Mouse (Mus musculus): ENCODE data around the gene Dgki. TPM values are rescaled to one million over a fixed set of nuclear protein-coding genes. Genes with fewer than 3 reads are reported as not detected.
A peak's percentile ranks its signal among the peaks of the same experiment; 100 is the strongest.

The Dgki gene
- polyA plus RNA-seq, 1 experiment from 2014 or later = 1.0 TPM

DNA sequence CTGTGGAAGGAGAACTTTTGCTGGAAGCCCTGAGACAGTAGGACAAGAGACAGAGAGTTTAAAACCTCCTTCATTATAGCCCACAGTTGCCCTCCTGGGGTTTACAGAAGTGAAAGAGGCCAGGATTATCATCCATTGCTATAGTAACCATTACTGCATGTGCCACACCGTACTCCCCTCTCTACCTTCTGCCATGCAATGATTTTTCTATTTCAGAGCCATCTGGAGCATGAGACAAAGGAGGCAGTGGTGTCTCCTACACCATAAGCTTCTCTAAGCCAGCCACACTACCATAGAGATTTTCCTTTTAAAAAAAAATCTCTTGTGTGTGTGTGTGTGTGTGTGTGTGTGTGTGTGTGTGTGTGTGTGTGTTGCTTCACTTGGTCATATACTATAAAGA, 232.6 kb downstream of the Dgki start:
- WGBS = 89% methylated on average over 1 of the region's 1 CpGs
- Histone ChIP-seq H3K4me1 (ENCODE audit: control insufficient read depth, insufficient read depth, low read length) (no peaks in the 10 kb centered on the region), H3K36me3 (ENCODE audit: control insufficient read depth, insufficient read depth, low read length) (no peaks in the 10 kb centered on the region), H3K9ac (ENCODE audit: low read depth, low read length) (no peak overlapping the region), H3K27me3 (replicated peaks; ENCODE audit: control insufficient read depth, insufficient read depth, low read length) (no peaks in the 10 kb centered on the region), H3K27ac (replicated peaks; ENCODE audit: low read depth, low read length) (no peak overlapping the region), H3K9me3 (ENCODE audit: control insufficient read depth, low read length) (no peaks in the 10 kb centered on the region), H3K4me2 (ENCODE audit: low read depth, low read length) (no peak overlapping the region), H3K4me3 (ENCODE audit: low read depth, low read length) (no peak overlapping the region)
- ATAC-seq (ENCODE audit: low read depth) (no peak), DNase-seq (ENCODE audit: low spot score) (no peak)

DNA sequence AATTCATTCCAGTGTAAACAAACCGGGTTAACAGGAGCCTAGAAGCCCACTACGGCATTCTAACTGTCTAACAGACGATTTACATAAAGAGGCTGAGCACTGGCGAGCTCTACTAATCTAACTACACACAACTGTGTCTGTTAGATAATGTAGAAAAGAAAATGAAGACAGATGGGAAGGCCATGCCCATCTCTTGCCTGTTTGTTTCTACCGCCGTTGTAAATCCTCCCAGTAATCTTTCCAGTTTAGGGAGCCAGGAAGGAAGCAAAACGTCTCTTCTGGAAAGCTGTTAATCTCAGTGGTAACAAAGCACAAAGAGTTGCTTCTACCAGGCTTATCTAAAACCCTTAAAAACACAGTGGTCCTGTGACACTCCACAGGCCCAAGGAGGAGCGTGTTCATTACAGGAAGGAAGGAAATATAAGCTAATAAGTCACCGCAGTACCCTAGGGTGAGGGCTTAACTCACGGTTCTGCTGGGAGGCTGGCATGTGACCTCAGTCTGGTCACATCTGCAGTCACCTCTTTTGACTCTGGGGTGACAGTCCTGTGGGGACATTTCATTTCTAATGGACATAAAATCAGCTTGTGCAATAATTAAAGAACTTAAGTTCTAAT, 235.7 kb downstream of the Dgki start:
- ATAC-seq (ENCODE audit: low read depth) (no peak), DNase-seq (ENCODE audit: low spot score) (no peak)
- no peaks in the 10 kb centered on the region for H3K4me1 ChIP-seq (ENCODE audit: control insufficient read depth, insufficient read depth, low read length)
- H3K27me3 ChIP-seq (replicated peaks; ENCODE audit: control insufficient read depth, insufficient read depth, low read length) = no peaks in the 10 kb centered on the region
- H3K9me3 ChIP-seq (ENCODE audit: control insufficient read depth, low read length) = no peaks in the 10 kb centered on the region
- 41% methylated on average over 10 of the region's 10 CpGs for WGBS
- no peak overlapping the region for H3K4me3 ChIP-seq (ENCODE audit: low read depth, low read length)
- no peak overlapping the region for H3K9ac ChIP-seq (ENCODE audit: low read depth, low read length)
- H3K27ac ChIP-seq (replicated peaks; ENCODE audit: low read depth, low read length) = no peak overlapping the region
- H3K36me3 ChIP-seq (ENCODE audit: control insufficient read depth, insufficient read depth, low read length) = no peaks in the 10 kb centered on the region
- H3K4me2 ChIP-seq (ENCODE audit: low read depth, low read length) = no peak overlapping the region

DNA sequence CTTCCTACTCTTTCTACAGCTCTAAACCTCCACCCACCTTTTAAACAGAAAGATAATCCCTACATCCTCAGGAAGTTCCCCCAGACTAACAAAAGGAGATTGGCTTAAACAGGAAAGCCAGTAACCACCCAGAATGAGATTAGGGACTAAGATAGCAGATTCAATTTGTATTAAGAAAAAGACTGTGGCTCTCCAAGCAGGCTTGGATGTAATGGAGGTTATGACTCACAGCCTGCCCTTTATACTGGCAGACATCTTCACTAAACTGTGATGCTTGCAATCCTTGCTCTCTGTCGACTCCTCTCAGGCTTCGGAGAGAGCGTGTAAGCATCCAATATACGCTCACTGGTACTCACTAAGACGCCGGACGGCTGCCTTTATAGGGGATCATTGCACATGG, 236.7 kb downstream of the Dgki start:
- WGBS = 94% methylated on average over 7 of the region's 7 CpGs

DNA sequence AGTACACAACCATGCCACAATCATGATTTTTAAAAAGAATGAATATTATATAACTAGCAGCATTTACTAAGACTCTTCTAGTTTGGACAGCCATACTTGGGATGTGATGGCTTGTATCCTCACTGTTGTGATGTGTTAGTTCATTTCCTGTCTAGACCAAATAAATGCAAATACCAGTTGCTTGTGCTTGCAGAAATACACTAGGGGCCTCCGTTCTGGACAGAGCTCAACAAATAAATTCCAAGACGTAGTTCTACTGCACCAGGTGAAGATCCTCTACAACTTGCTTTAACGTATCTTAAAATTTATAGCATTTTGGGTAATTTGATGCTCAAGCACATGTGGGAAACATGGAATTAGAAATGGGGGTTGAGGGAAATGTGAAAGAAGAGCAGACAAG, 239.9 kb downstream of the Dgki start:
- Histone ChIP-seq H3K27me3 (replicated peaks; ENCODE audit: control insufficient read depth, insufficient read depth, low read length) (no peaks in the 10 kb centered on the region), H3K9ac (ENCODE audit: low read depth, low read length) (no peak overlapping the region), H3K4me3 (ENCODE audit: low read depth, low read length) (no peak overlapping the region), H3K4me1 (ENCODE audit: control insufficient read depth, insufficient read depth, low read length) (no peaks in the 10 kb centered on the region), H3K27ac (replicated peaks; ENCODE audit: low read depth, low read length) (no peak overlapping the region), H3K4me2 (ENCODE audit: low read depth, low read length) (no peak overlapping the region), H3K9me3 (ENCODE audit: control insufficient read depth, low read length) (no peaks in the 10 kb centered on the region), H3K36me3 (ENCODE audit: control insufficient read depth, insufficient read depth, low read length) (no peaks in the 10 kb centered on the region)
- DNase-seq (ENCODE audit: low spot score) (no peak), ATAC-seq (ENCODE audit: low read depth) (no peak)
- WGBS = 68% methylated on average over 3 of the region's 3 CpGs

More for the DNA sequence above, 236.7 kb downstream of the Dgki start:
- no peaks in the 10 kb centered on the region for H3K27me3 ChIP-seq (replicated peaks; ENCODE audit: control insufficient read depth, insufficient read depth, low read length)
- H3K4me2 ChIP-seq (ENCODE audit: low read depth, low read length) = no peak overlapping the region
- H3K36me3 ChIP-seq (ENCODE audit: control insufficient read depth, insufficient read depth, low read length) = no peaks in the 10 kb centered on the region
- no peak for DNase-seq (ENCODE audit: low spot score)
- H3K27ac ChIP-seq (replicated peaks; ENCODE audit: low read depth, low read length) = no peak overlapping the region
- no peaks in the 10 kb centered on the region for H3K9me3 ChIP-seq (ENCODE audit: control insufficient read depth, low read length)
- no peaks in the 10 kb centered on the region for H3K4me1 ChIP-seq (ENCODE audit: control insufficient read depth, insufficient read depth, low read length)
- no peak overlapping the region for H3K4me3 ChIP-seq (ENCODE audit: low read depth, low read length)
- H3K9ac ChIP-seq (ENCODE audit: low read depth, low read length) = no peak overlapping the region
- ATAC-seq (ENCODE audit: low read depth) = no peak

DNA sequence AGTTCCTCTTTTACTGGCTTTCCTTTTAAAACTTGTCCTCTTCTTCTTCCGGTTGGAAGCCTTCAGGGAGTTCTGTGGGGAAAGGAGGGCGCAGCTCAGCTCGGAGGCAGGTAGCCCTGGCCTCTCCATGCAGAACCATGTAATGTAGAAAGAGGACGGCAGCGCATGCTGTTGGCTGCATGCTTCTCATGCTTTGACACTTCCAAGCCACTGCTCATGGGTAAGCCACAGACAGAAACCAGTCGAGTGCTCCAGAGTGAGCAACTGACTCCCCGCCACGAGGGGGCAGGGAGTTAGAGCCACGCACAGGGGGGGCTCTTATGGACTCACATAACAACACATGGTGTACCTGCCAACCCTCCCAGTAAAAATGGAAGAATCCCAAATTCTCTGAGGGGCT, 242.0 kb downstream of the Dgki start:
- ATAC-seq (ENCODE audit: low read depth) = no peak
- no peak for DNase-seq (ENCODE audit: low spot score)
- Histone ChIP-seq H3K9ac (ENCODE audit: low read depth, low read length) (no peak overlapping the region), H3K4me3 (ENCODE audit: low read depth, low read length) (no peak overlapping the region), H3K27me3 (replicated peaks; ENCODE audit: control insufficient read depth, insufficient read depth, low read length) (no peaks in the 10 kb centered on the region), H3K36me3 (ENCODE audit: control insufficient read depth, insufficient read depth, low read length) (no peaks in the 10 kb centered on the region), H3K4me1 (ENCODE audit: control insufficient read depth, insufficient read depth, low read length) (no peaks in the 10 kb centered on the region), H3K27ac (replicated peaks; ENCODE audit: low read depth, low read length) (no peak overlapping the region), H3K9me3 (ENCODE audit: control insufficient read depth, low read length) (no peaks in the 10 kb centered on the region), H3K4me2 (ENCODE audit: low read depth, low read length) (no peak overlapping the region)
- WGBS = 89% methylated on average over 9 of the region's 9 CpGs

- Histone ChIP-seq H3K27me3 (replicated peaks; ENCODE audit: control insufficient read depth, insufficient read depth, low read length) (no peaks in the 10 kb centered on the region), H3K4me3 (ENCODE audit: low read depth, low read length) (no peak overlapping the region), H3K4me1 (ENCODE audit: control insufficient read depth, insufficient read depth, low read length) (no peaks in the 10 kb centered on the region), H3K4me2 (ENCODE audit: low read depth, low read length) (no peak overlapping the region), H3K9ac (ENCODE audit: low read depth, low read length) (no peak overlapping the region), H3K9me3 (ENCODE audit: control insufficient read depth, low read length) (no peaks in the 10 kb centered on the region), H3K27ac (replicated peaks; ENCODE audit: low read depth, low read length) (no peak overlapping the region), H3K36me3 (ENCODE audit: control insufficient read depth, insufficient read depth, low read length) (no peaks in the 10 kb centered on the region)
- DNase-seq (ENCODE audit: low spot score) = no peak
- ATAC-seq (ENCODE audit: low read depth) = no peak
- WGBS = 91% methylated on average over 7 of the region's 7 CpGs
These were observed 242.4 kb downstream of the Dgki start for GRCm38 (mm10) chr6:37057536-37057935.

DNA sequence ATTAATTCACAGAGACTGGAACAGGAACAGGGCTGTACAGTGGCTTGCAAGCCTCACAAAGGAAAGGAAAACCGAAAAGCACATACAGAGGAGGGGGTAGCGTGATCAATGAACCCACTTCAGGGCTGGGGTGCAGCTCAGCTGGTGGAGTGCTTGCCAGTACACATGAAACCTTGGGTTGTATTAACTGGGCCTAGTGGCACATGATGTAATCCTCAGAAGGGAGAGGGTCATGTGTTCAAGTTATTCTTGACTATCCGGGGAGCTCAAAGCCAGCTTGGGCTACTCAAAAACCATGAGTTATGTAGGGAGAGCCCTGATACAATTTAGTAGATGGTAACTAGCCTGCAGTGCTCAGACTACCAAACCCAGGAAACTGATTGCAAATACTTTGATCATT, 244.3 kb downstream of the Dgki start:
- H3K4me2 ChIP-seq (ENCODE audit: low read depth, low read length) = no peak overlapping the region
- H3K9me3 ChIP-seq (ENCODE audit: control insufficient read depth, low read length) = no peaks in the 10 kb centered on the region
- H3K4me1 ChIP-seq (ENCODE audit: control insufficient read depth, insufficient read depth, low read length) = no peaks in the 10 kb centered on the region
- H3K9ac ChIP-seq (ENCODE audit: low read depth, low read length) = no peak overlapping the region
- H3K4me3 ChIP-seq (ENCODE audit: low read depth, low read length) = no peak overlapping the region
- H3K27me3 ChIP-seq (replicated peaks; ENCODE audit: control insufficient read depth, insufficient read depth, low read length) = no peaks in the 10 kb centered on the region
- H3K36me3 ChIP-seq (ENCODE audit: control insufficient read depth, insufficient read depth, low read length) = no peaks in the 10 kb centered on the region
- DNase-seq (ENCODE audit: low spot score) (no peak), ATAC-seq (ENCODE audit: low read depth) (no peak)
- H3K27ac ChIP-seq (replicated peaks; ENCODE audit: low read depth, low read length) = no peak overlapping the region
- WGBS = 81% methylated on average over 3 of the region's 3 CpGs

- DNase-seq (ENCODE audit: low spot score) (no peak), ATAC-seq (ENCODE audit: low read depth) (no peak)
- no peak overlapping the region for H3K9ac ChIP-seq (ENCODE audit: low read depth, low read length)
- H3K27ac ChIP-seq (replicated peaks; ENCODE audit: low read depth, low read length) = no peak overlapping the region
- 72% methylated on average over 5 of the region's 5 CpGs for WGBS
- H3K4me3 ChIP-seq (ENCODE audit: low read depth, low read length) = no peak overlapping the region
- no peaks in the 10 kb centered on the region for H3K9me3 ChIP-seq (ENCODE audit: control insufficient read depth, low read length)
- H3K36me3 ChIP-seq (ENCODE audit: control insufficient read depth, insufficient read depth, low read length) = no peaks in the 10 kb centered on the region
- H3K27me3 ChIP-seq (replicated peaks; ENCODE audit: control insufficient read depth, insufficient read depth, low read length) = no peaks in the 10 kb centered on the region
- no peak overlapping the region for H3K4me2 ChIP-seq (ENCODE audit: low read depth, low read length)
- no peaks in the 10 kb centered on the region for H3K4me1 ChIP-seq (ENCODE audit: control insufficient read depth, insufficient read depth, low read length)
These were observed 244.9 kb downstream of the Dgki start for GRCm38 (mm10) chr6:37055128-37055527.

DNA sequence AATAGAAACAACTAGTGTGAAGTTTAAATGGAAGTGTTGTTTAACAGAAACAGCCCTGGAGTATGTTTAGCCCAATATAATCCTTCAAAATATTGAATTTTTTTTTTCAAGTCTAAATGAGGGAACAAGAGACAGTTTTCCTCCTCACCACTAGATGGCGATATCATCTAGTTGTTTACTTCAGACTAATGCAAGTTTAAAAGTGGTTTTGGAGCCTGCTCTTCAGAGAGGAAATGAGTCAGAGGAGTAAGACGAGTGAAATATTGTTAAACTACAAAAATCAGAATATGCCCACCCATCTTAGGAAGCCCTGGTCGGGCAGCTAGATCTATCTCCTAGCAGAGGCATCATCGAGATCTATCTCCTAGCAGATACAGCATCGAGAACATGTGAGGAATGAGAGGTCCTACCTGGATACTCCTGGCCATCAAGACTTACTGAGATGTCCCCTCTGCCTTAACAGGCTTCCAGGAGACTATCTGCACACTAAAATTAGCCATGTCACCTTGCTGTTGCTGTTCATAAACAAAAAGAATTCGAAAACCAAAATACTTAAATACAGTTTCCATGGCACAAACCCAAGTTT, 245.5 kb downstream of the Dgki start:
- H3K4me1 ChIP-seq (ENCODE audit: control insufficient read depth, insufficient read depth, low read length) = no peaks in the 10 kb centered on the region
- no peak overlapping the region for H3K9ac ChIP-seq (ENCODE audit: low read depth, low read length)
- ATAC-seq (ENCODE audit: low read depth) = peak; percentile 50; the same call in 1 of the 2 replicates
- no peak overlapping the region for H3K4me2 ChIP-seq (ENCODE audit: low read depth, low read length)
- H3K4me3 ChIP-seq (ENCODE audit: low read depth, low read length) = no peak overlapping the region
- H3K27ac ChIP-seq (replicated peaks; ENCODE audit: low read depth, low read length) = no peak overlapping the region
- DNase-seq (ENCODE audit: low spot score) = peak; percentile 86
- H3K27me3 ChIP-seq (replicated peaks; ENCODE audit: control insufficient read depth, insufficient read depth, low read length) = no peaks in the 10 kb centered on the region
- no peaks in the 10 kb centered on the region for H3K36me3 ChIP-seq (ENCODE audit: control insufficient read depth, insufficient read depth, low read length)
- no peaks in the 10 kb centered on the region for H3K9me3 ChIP-seq (ENCODE audit: control insufficient read depth, low read length)
- WGBS = 45% methylated on average over 6 of the region's 6 CpGs
